Mouse (Mus musculus): ENCODE results near the gene Bet1l. TPM values are rescaled to one million over a fixed set of nuclear protein-coding genes. Genes with fewer than 3 reads are reported as not detected.

Bet1l gene
- polyA plus RNA-seq, 1 experiment from 2014 or later, result 42.4 TPM

- under 1% methylated on average over 51 of the region's 51 CpGs for WGBS
- Histone ChIP-seq H3K4me1 (replicated peaks) (peaks cover 42% of the 10 kb centered on the region), H3K4me3 (peak within 1 kb of the TSS; percentile 67), H3K27me3 (no peaks in the 10 kb centered on the region), H3K27ac (replicated peaks) (peak within 1 kb of the TSS; percentile 93), H3K9ac (peak within 1 kb of the TSS; percentile 95), H3K4me2 (peak within 1 kb of the TSS; percentile 99), H3K36me3 (peaks cover 64% of the 10 kb centered on the region), H3K9me3 (no peaks in the 10 kb centered on the region)
- ATAC-seq (ENCODE audit: low read depth), result peak; percentile 83
Observed at GRCm38 (mm10) chr7:140855860-140856784, 1.3 kb downstream of the Bet1l start, which contains the start of gene Gm45785. Gm45785 (minus strand) TSS chr7:140856331.

GRCm38 (mm10) chr7:140855181-140855580 lies 2.2 kb downstream of the Bet1l start:
- Histone ChIP-seq H3K4me3 (peak overlapping the region; percentile 67), H3K27me3 (no peaks in the 10 kb centered on the region), H3K27ac (replicated peaks) (0 out of 2 replicates have a peak overlapping the region, but pooled peaks have one; percentile 93), H3K4me2 (peak overlapping the region; percentile 99), H3K9ac (peak overlapping the region; percentile 95), H3K9me3 (no peaks in the 10 kb centered on the region), H3K36me3 (peaks cover 59% of the 10 kb centered on the region), H3K4me1 (replicated peaks) (peaks cover 38% of the 10 kb centered on the region)
- 76% methylated on average over 9 of the region's 9 CpGs for WGBS
- no peak for ATAC-seq (ENCODE audit: low read depth)

- Histone ChIP-seq H3K9me3 (no peaks in the 10 kb centered on the region), H3K4me2 (peak overlapping the region; percentile 99)
Observed at GRCm38 (mm10) chr7:140854483-140854882, 2.9 kb downstream of the Bet1l start.

GRCm38 (mm10) chr7:140853386-140853785 lies 4.0 kb downstream of the Bet1l start:
- Histone ChIP-seq H3K36me3 (peaks cover 43% of the 10 kb centered on the region), H3K27me3 (no peaks in the 10 kb centered on the region), H3K4me2 (no peak overlapping the region), H3K4me3 (no peak overlapping the region), H3K27ac (replicated peaks) (no peak overlapping the region), H3K9me3 (no peaks in the 10 kb centered on the region), H3K4me1 (replicated peaks) (peaks cover 20% of the 10 kb centered on the region), H3K9ac (no peak overlapping the region)
- no peak for ATAC-seq (ENCODE audit: low read depth)
- WGBS, result 86% methylated on average over 9 of the region's 9 CpGs

More at GRCm38 (mm10) chr7:140854483-140854882, 2.9 kb downstream of the Bet1l start:
- Histone ChIP-seq H3K27ac (replicated peaks) (no peak overlapping the region), H3K4me3 (peak overlapping the region; percentile 67; the same call in 1 of the 2 replicates), H3K9ac (no peak overlapping the region), H3K36me3 (peaks cover 54% of the 10 kb centered on the region), H3K4me1 (replicated peaks) (peaks cover 31% of the 10 kb centered on the region), H3K27me3 (no peaks in the 10 kb centered on the region)
- WGBS, result 94% methylated on average over 18 of the region's 18 CpGs
- no peak for ATAC-seq (ENCODE audit: low read depth)

- H3K27ac ChIP-seq (replicated peaks), result no peak overlapping the region
- H3K9me3 ChIP-seq, result no peaks in the 10 kb centered on the region
- WGBS, result 94% methylated on average over 4 of the region's 4 CpGs
- no peak for ATAC-seq (ENCODE audit: low read depth)
- H3K36me3 ChIP-seq, result peaks cover 41% of the 10 kb centered on the region
- peaks cover 4% of the 10 kb centered on the region; the same call in 1 of the 2 replicates for H3K27me3 ChIP-seq
- H3K9ac ChIP-seq, result no peak overlapping the region
- H3K4me3 ChIP-seq, result no peak overlapping the region
- no peak overlapping the region for H3K4me2 ChIP-seq
- peaks cover 12% of the 10 kb centered on the region for H3K4me1 ChIP-seq (replicated peaks)
Observed at GRCm38 (mm10) chr7:140851916-140852315, 5.5 kb downstream of the Bet1l start.

- Histone ChIP-seq H3K9me3 (no peaks in the 10 kb centered on the region), H3K4me3 (no peak overlapping the region), H3K27me3 (peaks cover 8% of the 10 kb centered on the region; the same call in 1 of the 2 replicates), H3K4me1 (replicated peaks) (no peaks in the 10 kb centered on the region), H3K4me2 (no peak overlapping the region), H3K27ac (replicated peaks) (no peak overlapping the region), H3K9ac (no peak overlapping the region), H3K36me3 (peaks cover 28% of the 10 kb centered on the region)
- 88% methylated on average over 10 of the region's 10 CpGs for WGBS
- no peak for ATAC-seq (ENCODE audit: low read depth)
Observed at GRCm38 (mm10) chr7:140848591-140848990, 8.8 kb downstream of the Bet1l start.

GRCm38 (mm10) chr7:140847755-140848580 lies 9.4 kb downstream of the Bet1l start, which contains the start of gene Odf3:
Odf3 (plus strand) TSS chr7:140847805.
- peaks cover 22% of the 10 kb centered on the region for H3K36me3 ChIP-seq
- WGBS, result 76% methylated on average over 11 of the region's 11 CpGs
- no peak within 1 kb of the TSS for H3K4me2 ChIP-seq
- ATAC-seq (ENCODE audit: low read depth), result no peak
- H3K27ac ChIP-seq (replicated peaks), result no peak within 1 kb of the TSS
- no peaks in the 10 kb centered on the region for H3K9me3 ChIP-seq
- H3K4me3 ChIP-seq, result no peak within 1 kb of the TSS
- peak within 1 kb of the TSS; percentile 34; the same call in 1 of the 2 replicates for H3K9ac ChIP-seq
- H3K27me3 ChIP-seq, result peaks cover 14% of the 10 kb centered on the region
- no peaks in the 10 kb centered on the region for H3K4me1 ChIP-seq (replicated peaks)

- H3K9ac ChIP-seq, result no peak overlapping the region
- H3K9me3 ChIP-seq, result no peaks in the 10 kb centered on the region
- H3K4me2 ChIP-seq, result no peak overlapping the region
- H3K4me3 ChIP-seq, result no peak overlapping the region
- WGBS, result 87% methylated on average over 10 of the region's 10 CpGs
- peaks cover 9% of the 10 kb centered on the region for H3K36me3 ChIP-seq
- peaks cover 22% of the 10 kb centered on the region for H3K27me3 ChIP-seq
- ATAC-seq (ENCODE audit: low read depth), result no peak
- no peak overlapping the region for H3K27ac ChIP-seq (replicated peaks)
- no peaks in the 10 kb centered on the region for H3K4me1 ChIP-seq (replicated peaks)
Observed at GRCm38 (mm10) chr7:140846676-140847075, 10.7 kb downstream of the Bet1l start.

GRCm38 (mm10) chr7:140845683-140846082 lies 11.7 kb downstream of the Bet1l start:
- H3K4me2 ChIP-seq, result no peak overlapping the region
- H3K4me1 ChIP-seq (replicated peaks), result no peaks in the 10 kb centered on the region
- H3K9ac ChIP-seq, result no peak overlapping the region
- H3K9me3 ChIP-seq, result no peaks in the 10 kb centered on the region
- peaks cover 29% of the 10 kb centered on the region for H3K27me3 ChIP-seq
- no peak for ATAC-seq (ENCODE audit: low read depth)
- H3K36me3 ChIP-seq, result no peaks in the 10 kb centered on the region; the same call in 1 of the 2 replicates
- WGBS, result 70% methylated on average over 4 of the region's 4 CpGs
- H3K27ac ChIP-seq (replicated peaks), result no peak overlapping the region
- no peak overlapping the region for H3K4me3 ChIP-seq

- H3K4me1 ChIP-seq (replicated peaks), result no peaks in the 10 kb centered on the region
- H3K4me2 ChIP-seq, result no peak within 1 kb of the TSS
- no peak within 1 kb of the TSS for H3K27ac ChIP-seq (replicated peaks)
- no peaks in the 10 kb centered on the region for H3K36me3 ChIP-seq
- H3K27me3 ChIP-seq, result peaks cover 34% of the 10 kb centered on the region
- peak; percentile 80 for ATAC-seq (ENCODE audit: low read depth)
- H3K9ac ChIP-seq, result no peak within 1 kb of the TSS
- H3K4me3 ChIP-seq, result no peak within 1 kb of the TSS
- 35% methylated on average over 14 of the region's 14 CpGs for WGBS
- H3K9me3 ChIP-seq, result no peaks in the 10 kb centered on the region
Observed at GRCm38 (mm10) chr7:140844905-140845665, 12.3 kb downstream of the Bet1l start, which contains the start of gene Scgb1c1. Scgb1c1 (plus strand) TSS chr7:140845547.

- H3K4me2 ChIP-seq, result no peak overlapping the region
- WGBS, result 82% methylated on average over 7 of the region's 7 CpGs
- H3K9me3 ChIP-seq, result no peaks in the 10 kb centered on the region
- no peak overlapping the region for H3K27ac ChIP-seq (replicated peaks)
- H3K27me3 ChIP-seq, result peaks cover 41% of the 10 kb centered on the region
- H3K36me3 ChIP-seq, result no peaks in the 10 kb centered on the region
- no peak overlapping the region for H3K4me3 ChIP-seq
- no peak for ATAC-seq (ENCODE audit: low read depth)
- H3K4me1 ChIP-seq (replicated peaks), result no peaks in the 10 kb centered on the region
- H3K9ac ChIP-seq, result no peak overlapping the region
Observed at GRCm38 (mm10) chr7:140843806-140844205, 13.6 kb downstream of the Bet1l start.

All from neural tube, embryonic 13.5 days (tissue).